Mouse (Mus musculus) T-helper 17 cell (primary cell): ENCODE results near the gene Mettl27.

Source experiments
- in situ Hi-C, 2 experiments: fragments of 300-600 bp; cut with MboI, MseI; formaldehyde crosslinking; loops; 1 replicate in 1 of 2; 2 replicates in 1 of 2; pipeline ENCODE4 v1.15.1; 2025; ENCODE audit warnings: high pct_unique_total_duplicates in 2 of 2

Gene Mettl27

DNA sequence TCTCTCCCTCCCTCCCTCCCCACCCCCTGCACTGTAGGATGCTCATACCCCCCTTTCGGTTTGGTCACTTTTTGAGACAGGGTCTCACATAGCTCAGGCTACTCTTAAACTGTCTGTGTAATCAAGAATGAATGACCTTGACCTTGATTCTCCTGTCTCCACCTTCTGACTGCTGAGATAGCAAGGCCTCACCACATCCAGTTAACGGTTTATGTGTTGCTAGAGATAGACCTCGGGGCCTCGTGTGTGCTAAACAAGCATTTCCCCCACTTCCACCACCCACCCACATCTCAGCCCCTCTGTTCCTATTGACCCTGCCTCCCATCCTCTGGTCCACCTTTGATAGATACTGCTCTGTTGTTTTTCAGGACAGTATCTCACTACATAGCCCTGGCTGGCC is 45.7 kb downstream of the Mettl27 start:
- in situ Hi-C loops = no loop called here

DNA sequence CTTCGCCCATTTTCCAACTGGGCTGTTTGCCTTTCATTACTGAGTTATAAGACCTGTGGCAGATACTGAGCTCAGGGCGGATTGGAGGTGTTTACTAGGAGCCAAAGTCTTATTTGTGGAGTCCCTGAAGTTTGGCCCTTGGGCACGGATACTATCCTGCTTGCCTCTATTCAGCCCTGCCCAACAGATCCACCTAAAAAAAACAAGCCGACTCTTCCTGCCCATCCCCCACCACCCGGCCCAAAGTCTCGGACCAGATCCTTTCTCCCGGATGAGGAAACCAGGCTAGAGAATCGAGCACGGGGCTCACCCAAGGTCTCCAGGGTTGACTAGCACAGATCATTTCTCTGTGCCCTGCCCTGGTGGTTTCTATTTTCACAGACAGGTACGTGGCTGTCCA is 49.0 kb downstream of the Mettl27 start:
- in situ Hi-C loops = no loop called here

DNA sequence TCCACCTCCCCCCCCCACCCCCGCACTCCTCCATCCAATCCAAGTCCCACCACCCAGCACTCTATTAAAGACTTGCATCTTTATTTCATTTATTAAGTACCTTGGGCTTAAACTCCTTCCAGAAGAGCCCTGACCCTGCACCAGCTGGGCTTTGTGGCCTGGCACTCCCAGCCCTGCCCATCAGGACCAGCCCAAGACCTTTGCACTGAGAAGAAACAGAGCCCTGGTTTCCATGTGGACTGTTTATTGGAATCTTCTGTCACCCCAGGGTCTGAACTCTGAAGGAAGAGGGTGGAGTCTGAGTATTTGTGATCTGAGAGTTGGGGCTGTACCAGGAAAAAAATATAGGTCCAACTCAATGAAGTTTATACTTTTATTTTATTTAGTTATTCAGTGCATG is 50.9 kb downstream of the Mettl27 start:
- in situ Hi-C loops = no loop called here

DNA sequence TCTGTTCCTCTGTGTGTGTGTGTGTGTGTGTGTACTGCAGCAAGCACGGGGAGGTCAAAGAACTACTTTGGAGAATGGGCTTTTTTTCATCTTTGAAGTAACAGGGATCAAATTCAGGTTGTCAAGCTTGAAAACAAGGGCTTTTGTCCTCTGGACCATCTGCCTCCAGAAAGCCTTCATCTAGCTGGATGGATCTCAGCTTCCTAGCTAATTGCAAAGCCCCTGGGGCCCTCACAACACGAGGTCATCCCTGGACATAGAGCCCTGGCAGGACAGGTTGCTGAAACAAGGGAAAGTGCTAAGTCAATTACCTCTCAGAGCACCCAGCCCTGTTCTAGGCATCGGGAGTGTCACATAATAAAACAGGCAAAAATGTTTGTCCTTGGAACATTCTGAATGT is 51.6 kb downstream of the Mettl27 start:
- in situ Hi-C loops = no loop called here

DNA sequence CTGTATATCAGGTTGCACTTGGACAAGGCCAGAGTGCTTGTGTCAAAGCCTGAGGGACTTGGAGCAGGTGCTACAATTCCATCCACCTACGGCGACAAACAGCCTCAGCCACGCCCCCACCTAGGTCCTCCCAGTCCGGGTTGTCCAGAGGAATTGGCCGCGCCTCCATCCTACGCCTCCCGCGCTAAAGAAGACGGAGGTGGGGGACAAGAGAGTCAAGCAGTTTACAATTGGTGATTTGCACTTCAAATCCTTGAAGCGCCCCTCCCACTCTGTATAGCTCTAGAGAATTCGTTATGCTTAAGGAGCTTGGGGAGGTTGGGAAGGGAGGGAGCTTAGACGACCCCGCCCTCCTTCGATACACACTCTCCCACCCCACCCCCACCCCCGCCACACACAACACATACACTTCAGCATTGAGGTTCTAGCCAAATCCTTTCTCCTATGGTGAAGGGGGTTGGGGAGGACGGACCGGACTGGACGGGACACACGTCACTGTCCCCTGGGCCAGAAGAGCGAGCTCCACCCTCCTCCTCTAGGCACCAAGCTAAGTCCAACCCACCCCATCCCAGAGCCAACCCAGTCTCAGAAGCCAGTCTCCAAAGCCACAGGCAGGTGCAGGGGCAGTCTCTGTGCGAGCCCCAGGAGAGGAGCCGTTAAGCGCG is 53.6 kb downstream of the Mettl27 start, which contains the start of gene Cldn3:
Gene Cldn3, plus strand, starts transcription at position 582 of the 665 bp plus-strand sequence.
- in situ Hi-C loops = no loop called here

DNA sequence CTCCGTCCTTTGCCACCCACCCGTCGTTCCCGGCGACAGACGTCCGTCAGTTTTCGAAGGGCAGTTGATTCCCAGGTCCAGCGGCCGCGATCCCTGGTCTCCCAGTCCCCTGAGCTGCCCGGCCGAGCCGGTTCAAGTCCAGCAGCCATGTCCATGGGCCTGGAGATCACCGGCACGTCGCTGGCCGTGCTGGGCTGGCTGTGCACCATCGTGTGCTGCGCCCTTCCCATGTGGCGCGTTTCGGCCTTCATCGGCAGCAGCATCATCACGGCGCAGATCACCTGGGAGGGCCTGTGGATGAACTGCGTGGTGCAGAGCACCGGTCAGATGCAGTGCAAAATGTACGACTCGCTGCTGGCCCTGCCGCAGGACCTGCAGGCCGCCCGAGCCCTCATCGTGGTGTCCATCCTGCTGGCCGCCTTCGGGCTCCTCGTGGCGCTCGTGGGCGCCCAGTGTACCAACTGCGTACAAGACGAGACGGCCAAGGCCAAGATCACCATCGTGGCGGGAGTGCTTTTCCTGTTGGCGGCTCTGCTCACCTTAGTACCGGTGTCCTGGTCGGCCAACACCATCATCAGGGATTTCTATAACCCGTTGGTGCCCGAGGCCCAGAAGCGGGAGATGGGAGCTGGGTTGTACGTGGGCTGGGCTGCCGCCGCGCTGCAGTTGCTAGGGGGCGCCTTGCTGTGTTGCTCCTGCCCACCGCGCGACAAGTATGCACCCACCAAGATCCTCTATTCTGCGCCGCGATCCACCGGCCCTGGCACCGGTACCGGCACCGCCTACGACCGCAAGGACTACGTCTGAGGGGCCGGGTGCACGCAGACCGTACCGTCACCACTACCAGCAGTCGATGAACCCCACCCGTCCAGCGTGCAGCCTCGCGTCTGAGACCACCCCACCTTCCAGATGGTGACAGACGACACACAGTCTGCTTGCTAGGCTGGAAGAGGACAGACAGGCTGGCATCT is 54.4 kb downstream of the Mettl27 start:
- in situ Hi-C loops = no loop called here

DNA sequence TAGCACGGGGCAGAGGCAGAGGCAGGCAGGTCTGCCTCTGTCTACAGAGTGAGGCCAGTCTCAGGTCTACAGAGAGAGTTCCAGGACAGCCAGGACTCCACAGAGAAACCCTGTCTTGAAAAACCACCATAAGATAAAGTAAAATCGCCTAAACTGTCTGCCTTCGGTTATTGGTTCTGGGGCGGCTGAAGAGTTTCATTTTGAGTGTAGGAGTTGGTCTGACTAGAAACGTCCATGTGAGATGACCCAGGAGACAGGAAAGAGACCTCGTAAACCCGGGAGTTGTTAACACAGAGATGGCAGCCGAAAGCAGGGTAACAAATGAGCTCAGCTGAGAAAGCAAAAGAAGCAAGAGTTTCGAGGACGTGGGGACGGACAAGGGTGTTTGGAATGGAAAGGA is 57.0 kb downstream of the Mettl27 start:
- in situ Hi-C loops = no loop called here

DNA sequence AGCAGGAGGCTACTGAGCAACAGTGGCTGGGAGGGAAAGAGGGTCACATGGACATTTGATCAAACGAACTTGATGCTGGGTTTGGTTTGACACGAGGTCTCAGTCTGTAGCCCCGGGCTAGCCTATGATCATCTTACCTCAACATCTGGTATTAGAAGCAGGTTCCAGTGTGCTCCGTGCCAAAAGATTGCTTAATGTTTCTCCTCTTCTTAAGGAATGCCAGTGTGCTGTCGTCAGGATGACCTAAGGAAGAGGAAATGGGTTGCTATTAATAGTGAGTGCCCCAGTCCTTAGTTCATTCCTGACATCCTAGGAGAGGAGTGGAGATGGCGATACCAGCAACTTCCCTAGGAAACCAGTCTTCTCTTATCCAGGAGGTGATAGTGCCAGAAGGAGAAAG is 57.6 kb downstream of the Mettl27 start:
- in situ Hi-C loops = no loop called here
